Mouse (Mus musculus) hindbrain, embryonic 13.5 days (tissue): ENCODE data around the gene Fam57b. TPM values are rescaled to one million over a fixed set of nuclear protein-coding genes. Genes with fewer than 3 reads are reported as not detected.

Source experiments
- ATAC-seq: fragments of 200-750 bp; cut with Nextera tagmentation; 2 replicates; pipeline ENCODE4 v1.8.0; 2017; ENCODE audit warnings: moderate TSS enrichment; ENCODE audit not compliant: low FRiP score
- H3K27ac ChIP-seq: fragments of 300-500 bp; sonication (generic); 2 replicates; pipeline ENCODE4 v1.5.1; 2015; ENCODE audit warnings: inconsistent platforms, mild to moderate bottlenecking, moderate library complexity
- H3K27me3 ChIP-seq: fragments of 300-500 bp; sonication (generic); 2 replicates; pipeline ENCODE4 v1.6.1; 2015; ENCODE audit warnings: mild to moderate bottlenecking, inconsistent platforms
- H3K36me3 ChIP-seq: fragments of 300-500 bp; sonication (generic); 2 replicates; pipeline ENCODE4 v1.6.1; 2015; ENCODE audit warnings: mild to moderate bottlenecking, inconsistent platforms
- H3K4me1 ChIP-seq: fragments of 300-500 bp; sonication (generic); replicated peaks from 2 replicates; pipeline ENCODE4 v1.6.1; 2015; ENCODE audit warnings: inconsistent platforms
- H3K4me2 ChIP-seq: fragments of 300-500 bp; sonication (generic); 2 replicates; pipeline ENCODE4 v1.6.1; 2015; ENCODE audit warnings: inconsistent platforms, mild to moderate bottlenecking, moderate library complexity
- H3K4me3 ChIP-seq: fragments of 300-500 bp; sonication (generic); 2 replicates; pipeline ENCODE4 v1.5.1; 2015; ENCODE audit warnings: mild to moderate bottlenecking, inconsistent platforms
- H3K9ac ChIP-seq: fragments of 300-500 bp; sonication (generic); 2 replicates; pipeline ENCODE4 v1.6.1; 2015; ENCODE audit warnings: mild to moderate bottlenecking, inconsistent platforms
- H3K9me3 ChIP-seq: fragments of 300-500 bp; sonication (generic); 2 replicates; pipeline ENCODE4 v1.6.1; 2016; ENCODE audit warnings: inconsistent platforms
- WGBS: fragments of 180-500 bp; shearing (Covaris S2); methylation state at CpG from one replicate; pipeline ENCODE4 v1.1.7; 2015; 5-methylcytosine and 5-hydroxymethylcytosine counted together
- polyA plus RNA-seq: library from polyadenylated mRNA; unstranded; fragments of >200 nt; fragmentation: Nextera tagmentation; extraction: Ambion mirVana; gene quantifications from 2 replicates; pipeline ENCODE4 v1.2.1, GENCODE M21; 2015

The Fam57b gene
- 52.1 and 55.6 TPM in 2 replicates for polyA plus RNA-seq

GRCm38 (mm10) chr7:126797411-126798126, at the start of gene Fam57b:
Gene Fam57b (plus strand): TSS chr7:126797668.
- peak within 1 kb of the TSS; percentile 92 for H3K9ac ChIP-seq
- no peak for ATAC-seq
- H3K9me3 ChIP-seq = no peaks in the 10 kb centered on the region
- H3K4me3 ChIP-seq = peak within 1 kb of the TSS; percentile 81
- H3K27ac ChIP-seq = peak within 1 kb of the TSS; percentile 97
- H3K4me2 ChIP-seq = peak within 1 kb of the TSS; percentile 86
- H3K4me1 ChIP-seq = peaks cover 48% of the 10 kb centered on the region
- H3K36me3 ChIP-seq = peaks cover 31% of the 10 kb centered on the region
- H3K27me3 ChIP-seq = no peaks in the 10 kb centered on the region
- 23% methylated on average over 21 of the region's 21 CpGs for WGBS

- H3K27me3 ChIP-seq = no peaks in the 10 kb centered on the region
- no peak overlapping the region for H3K9ac ChIP-seq
- H3K27ac ChIP-seq = no peak overlapping the region
- no peaks in the 10 kb centered on the region for H3K9me3 ChIP-seq
- H3K4me3 ChIP-seq = no peak overlapping the region
- no peaks in the 10 kb centered on the region for H3K4me1 ChIP-seq
- no peak overlapping the region for H3K4me2 ChIP-seq
- no peaks in the 10 kb centered on the region for H3K36me3 ChIP-seq
- ATAC-seq = no peak
- 83% methylated on average over 7 of the region's 7 CpGs for WGBS
Observed at GRCm38 (mm10) chr7:126748824-126749223, 48.6 kb upstream of the Fam57b start.

DNA sequence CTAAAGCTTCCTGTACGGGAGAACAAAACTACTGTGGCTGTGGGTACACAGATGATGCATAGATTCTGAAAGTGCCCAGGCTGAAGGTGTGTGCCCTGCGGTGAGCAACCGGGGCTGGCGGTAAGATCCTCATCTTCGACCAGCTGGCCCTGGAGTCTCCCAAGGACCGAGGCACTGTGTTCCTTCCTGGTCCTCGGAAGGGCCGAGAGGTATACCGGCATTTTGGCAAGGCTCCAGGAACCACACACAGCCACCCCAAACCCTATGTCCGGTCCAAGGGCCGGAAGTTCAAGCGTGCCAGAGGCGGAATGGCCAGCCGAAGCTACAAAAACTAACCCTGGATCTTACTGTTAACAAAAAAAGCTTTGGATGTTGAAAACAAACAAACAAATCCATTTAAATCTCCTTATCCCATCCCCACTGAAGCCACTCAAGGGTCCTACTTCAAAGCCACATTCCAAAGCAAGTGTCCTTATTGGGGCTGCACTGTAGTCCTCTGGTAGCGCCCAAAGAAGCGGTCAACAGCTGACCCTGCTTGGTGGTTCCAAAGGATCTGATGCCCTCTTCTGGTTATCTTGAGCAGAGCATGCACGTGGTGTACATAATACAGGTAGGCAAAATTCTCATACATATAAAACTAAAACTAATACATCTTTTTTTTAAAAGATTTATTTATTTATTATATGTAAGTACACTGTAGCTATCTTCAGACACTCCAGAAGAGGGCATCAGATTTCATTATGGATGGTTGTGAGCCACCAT, 47.7 kb upstream of the Fam57b start:
- Histone ChIP-seq H3K36me3 (no peaks in the 10 kb centered on the region), H3K4me3 (no peak overlapping the region), H3K27ac (no peak overlapping the region), H3K4me2 (no peak overlapping the region), H3K4me1 (0 out of 2 replicates have a peak, but pooled peaks cover 4% of the 10 kb centered on the region), H3K27me3 (no peaks in the 10 kb centered on the region), H3K9me3 (no peaks in the 10 kb centered on the region), H3K9ac (no peak overlapping the region)
- WGBS = 93% methylated on average over 17 of the region's 17 CpGs
- no peak for ATAC-seq

DNA sequence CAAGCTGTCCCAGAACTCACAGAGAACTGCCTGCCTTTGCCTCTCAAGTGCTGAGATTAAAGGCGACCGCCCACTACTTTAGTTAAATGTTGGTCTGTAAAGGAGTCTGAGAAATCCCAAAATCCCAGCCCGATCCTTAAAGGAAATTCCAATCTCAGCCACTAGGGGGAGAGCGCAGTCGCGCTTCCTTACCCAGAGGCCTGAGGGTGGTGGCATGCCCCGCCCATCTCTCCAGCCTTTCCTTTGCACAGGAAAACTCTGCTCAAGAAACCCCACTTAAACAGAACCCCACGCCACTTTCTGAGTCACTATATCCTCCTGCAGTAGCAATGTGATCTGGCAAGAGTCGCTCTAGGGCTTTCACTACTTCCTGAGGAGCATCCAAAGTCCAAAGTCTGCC, 42.6 kb upstream of the Fam57b start:
- no peaks in the 10 kb centered on the region for H3K36me3 ChIP-seq
- H3K9ac ChIP-seq = no peak overlapping the region
- H3K27ac ChIP-seq = no peak overlapping the region; the same call in 1 of the 2 replicates
- peak; percentile 30; the same call in 1 of the 2 replicates for ATAC-seq
- H3K4me2 ChIP-seq = no peak overlapping the region
- H3K4me3 ChIP-seq = no peak overlapping the region
- H3K9me3 ChIP-seq = no peaks in the 10 kb centered on the region
- 2% methylated on average over 9 of the region's 9 CpGs for WGBS
- no peaks in the 10 kb centered on the region for H3K27me3 ChIP-seq
- H3K4me1 ChIP-seq = peaks cover 7% of the 10 kb centered on the region

DNA sequence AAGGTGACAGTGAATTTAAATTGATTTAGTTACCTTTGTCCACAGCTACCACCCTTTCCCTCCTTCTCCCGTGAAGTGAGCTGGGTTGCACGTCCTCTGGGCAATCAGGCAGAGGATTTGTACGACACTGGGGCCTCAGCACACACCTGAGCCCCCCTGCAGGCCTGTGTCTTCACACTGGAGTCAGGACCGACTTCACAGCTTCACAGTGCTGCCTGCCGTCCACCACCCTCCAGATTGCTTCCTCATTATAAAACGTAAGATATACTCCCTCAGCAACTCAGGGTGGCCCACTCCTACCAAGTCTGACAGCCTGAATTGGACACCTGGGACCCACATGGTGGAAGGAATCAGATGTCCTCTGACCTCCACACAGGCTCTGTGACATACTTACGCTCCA, 38.9 kb upstream of the Fam57b start:
- H3K4me2 ChIP-seq = no peak overlapping the region
- 59% methylated on average over 7 of the region's 7 CpGs for WGBS
- H3K9me3 ChIP-seq = no peaks in the 10 kb centered on the region
- H3K36me3 ChIP-seq = peaks cover 9% of the 10 kb centered on the region
- H3K4me1 ChIP-seq = peaks cover 44% of the 10 kb centered on the region
- ATAC-seq = no peak
- no peaks in the 10 kb centered on the region for H3K27me3 ChIP-seq
- H3K4me3 ChIP-seq = no peak overlapping the region
- no peak overlapping the region; the same call in 1 of the 2 replicates for H3K9ac ChIP-seq
- H3K27ac ChIP-seq = 0 out of 2 replicates have a peak overlapping the region, but pooled peaks have one; percentile 92

GRCm38 (mm10) chr7:126759050-126759671, 38.3 kb upstream of the Fam57b start, which contains the start of gene Mapk3:
Gene Mapk3 (plus strand): TSS chr7:126759601.
- ATAC-seq = peak; percentile 58
- Histone ChIP-seq H3K27me3 (no peaks in the 10 kb centered on the region), H3K4me2 (peak within 1 kb of the TSS; percentile 93), H3K9me3 (no peaks in the 10 kb centered on the region), H3K4me1 (peaks cover 48% of the 10 kb centered on the region), H3K9ac (peak within 1 kb of the TSS; percentile 91), H3K4me3 (peak within 1 kb of the TSS; percentile 77), H3K27ac (peak within 1 kb of the TSS; percentile 92), H3K36me3 (peaks cover 16% of the 10 kb centered on the region)
- 2% methylated on average over 22 of the region's 38 CpGs for WGBS

GRCm38 (mm10) chr7:126759672-126760390, 37.6 kb upstream of the Fam57b start:
- Histone ChIP-seq H3K4me1 (peaks cover 43% of the 10 kb centered on the region), H3K4me2 (peak overlapping the region; percentile 93), H3K9ac (peak overlapping the region; percentile 91), H3K4me3 (peak overlapping the region; percentile 77), H3K27ac (peak overlapping the region; percentile 92), H3K9me3 (no peaks in the 10 kb centered on the region), H3K36me3 (peaks cover 22% of the 10 kb centered on the region), H3K27me3 (no peaks in the 10 kb centered on the region)
- peak; percentile 63 for ATAC-seq
- 0% methylated on average over 22 of the region's 24 CpGs for WGBS

DNA sequence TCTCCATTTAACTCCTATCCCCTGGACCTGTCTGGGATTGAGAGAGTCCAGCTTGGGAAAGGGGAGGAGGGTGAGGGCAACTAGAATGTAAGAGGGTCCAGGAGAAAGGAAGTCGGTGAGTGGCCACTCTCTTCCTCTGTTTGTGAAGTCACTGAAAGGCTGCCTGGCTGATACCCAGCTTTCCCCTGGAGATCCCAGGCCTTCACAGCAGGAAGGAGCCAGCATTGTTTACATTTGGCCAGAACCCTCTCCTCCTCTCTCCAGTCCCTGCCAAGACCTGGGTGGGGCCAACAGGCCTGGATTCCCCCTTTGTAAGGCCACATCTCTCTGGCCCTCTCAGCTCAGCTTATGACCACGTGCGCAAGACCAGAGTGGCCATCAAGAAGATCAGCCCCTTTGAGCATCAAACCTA, 37.1 kb upstream of the Fam57b start:
- peaks cover 28% of the 10 kb centered on the region for H3K36me3 ChIP-seq
- H3K9ac ChIP-seq = peak overlapping the region; percentile 91
- peak overlapping the region; percentile 93 for H3K4me2 ChIP-seq
- no peaks in the 10 kb centered on the region for H3K27me3 ChIP-seq
- H3K4me1 ChIP-seq = peaks cover 40% of the 10 kb centered on the region
- H3K4me3 ChIP-seq = peak overlapping the region; percentile 77
- peak overlapping the region; percentile 92 for H3K27ac ChIP-seq
- ATAC-seq = peak; percentile 47
- WGBS = 15% methylated on average over 3 of the region's 3 CpGs
- H3K9me3 ChIP-seq = no peaks in the 10 kb centered on the region

DNA sequence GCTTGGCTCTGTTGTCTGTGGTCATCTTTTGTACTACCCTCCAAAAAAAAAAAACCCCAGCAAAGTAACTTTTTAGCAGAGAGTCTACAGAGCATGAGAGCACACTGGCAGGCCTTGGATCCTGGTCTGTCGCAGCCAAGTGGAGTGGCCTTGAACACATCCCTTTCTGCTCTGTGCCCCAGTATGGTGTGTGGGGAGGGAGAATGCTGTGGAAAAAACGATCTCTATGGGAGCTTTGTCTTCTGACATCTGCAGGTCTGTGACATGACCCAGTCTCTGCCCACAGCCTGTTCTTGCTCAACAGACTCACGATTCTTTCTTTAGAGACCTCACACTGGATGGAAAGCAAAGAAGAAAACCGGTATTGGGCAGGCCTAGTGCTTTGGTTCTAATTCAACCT, 36.5 kb upstream of the Fam57b start:
- Histone ChIP-seq H3K9ac (peak overlapping the region; percentile 91), H3K4me1 (peaks cover 40% of the 10 kb centered on the region), H3K36me3 (peaks cover 33% of the 10 kb centered on the region), H3K27ac (peak overlapping the region; percentile 92), H3K4me2 (peak overlapping the region; percentile 93), H3K27me3 (no peaks in the 10 kb centered on the region), H3K9me3 (no peaks in the 10 kb centered on the region), H3K4me3 (peak overlapping the region; percentile 77)
- WGBS = 67% methylated on average over 4 of the region's 4 CpGs
- no peak for ATAC-seq

DNA sequence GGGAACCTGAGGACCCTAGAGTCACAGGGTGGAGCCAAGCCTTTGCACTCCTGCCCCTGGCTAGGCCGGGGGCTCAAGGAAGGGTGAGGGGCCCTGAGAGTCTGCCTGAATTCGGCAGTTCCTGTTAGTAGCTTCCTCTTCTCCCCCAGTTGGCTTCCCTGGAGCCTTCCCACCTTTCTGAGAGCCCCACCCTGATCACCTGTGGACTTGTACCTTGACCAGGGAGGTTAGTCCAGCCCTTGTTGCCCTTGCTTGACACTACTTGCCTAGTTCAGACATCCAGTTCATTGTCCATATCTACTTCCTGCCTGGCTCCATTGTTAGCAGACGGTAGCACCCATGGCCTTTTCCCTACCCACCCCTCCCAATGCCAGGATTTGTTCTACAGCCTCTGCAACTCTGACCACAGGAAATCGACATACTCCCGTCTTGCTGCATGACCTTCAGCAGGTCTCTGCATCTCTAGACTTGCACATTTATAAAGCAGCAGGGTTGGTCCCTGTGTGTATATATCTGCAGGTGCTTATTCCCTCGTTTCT, 35.9 kb upstream of the Fam57b start:
- peaks cover 40% of the 10 kb centered on the region for H3K36me3 ChIP-seq
- H3K27ac ChIP-seq = peak overlapping the region; percentile 52
- 81% methylated on average over 6 of the region's 6 CpGs for WGBS
- peaks cover 40% of the 10 kb centered on the region for H3K4me1 ChIP-seq
- no peaks in the 10 kb centered on the region for H3K27me3 ChIP-seq
- no peak for ATAC-seq
- no peaks in the 10 kb centered on the region for H3K9me3 ChIP-seq
- H3K9ac ChIP-seq = no peak overlapping the region
- H3K4me2 ChIP-seq = peak overlapping the region; percentile 93
- peak overlapping the region; percentile 77; the same call in 1 of the 2 replicates for H3K4me3 ChIP-seq

- Histone ChIP-seq H3K4me2 (peak overlapping the region; percentile 32), H3K36me3 (peaks cover 49% of the 10 kb centered on the region), H3K27me3 (no peaks in the 10 kb centered on the region), H3K9me3 (no peaks in the 10 kb centered on the region), H3K4me3 (0 out of 2 replicates have a peak overlapping the region, but pooled peaks have one; percentile 8), H3K27ac (peak overlapping the region; percentile 52), H3K9ac (peak overlapping the region; percentile 58; the same call in 1 of the 2 replicates), H3K4me1 (peaks cover 40% of the 10 kb centered on the region)
- 71% methylated on average over 17 of the region's 17 CpGs for WGBS
- no peak for ATAC-seq
Observed at GRCm38 (mm10) chr7:126762471-126763008, 34.9 kb upstream of the Fam57b start.
